Mouse (Mus musculus) erythroblast, embryonic 14.5 days (primary cell): ENCODE measurements around the gene Chpf. TPM values are rescaled to one million over a fixed set of nuclear protein-coding genes. Genes with fewer than 3 reads are reported as not detected.

Experiments
- H3K27me3 ChIP-seq: 2 replicates; pipeline ENCODE4 v1.6.1; 2012; ENCODE audit warnings: inconsistent platforms; ENCODE audit not compliant: control insufficient read depth
- H3K36me3 ChIP-seq: 2 replicates; pipeline ENCODE4 v1.6.1; 2012; ENCODE audit warnings: mild to moderate bottlenecking, inconsistent platforms; ENCODE audit not compliant: control insufficient read depth
- H3K4me1 ChIP-seq: 2 replicates; pipeline ENCODE4 v1.6.1; 2012; ENCODE audit warnings: inconsistent platforms; ENCODE audit not compliant: control insufficient read depth
- H3K4me3 ChIP-seq: replicated peaks from 2 replicates; pipeline ENCODE3; 2012; ENCODE audit warnings: moderate library complexity, mild to moderate bottlenecking, inconsistent platforms
- H3K9me3 ChIP-seq: 2 replicates; pipeline ENCODE4 v1.6.1; 2012; ENCODE audit warnings: low read length, inconsistent platforms, mixed read lengths; ENCODE audit not compliant: control insufficient read depth
- GATA1 ChIP-seq: IDR thresholded peaks from 2 replicates; pipeline ENCODE4 v1.6.1; 2012; ENCODE audit warnings: low read length, inconsistent platforms, mixed read lengths
- TAL1 ChIP-seq: IDR thresholded peaks from 3 replicates; pipeline ENCODE4 v1.6.1; 2012; ENCODE audit warnings: low read length, inconsistent platforms, mixed read lengths
- polyA plus RNA-seq: library from polyadenylated mRNA; stranded (reverse); fragments of >175 nt; gene quantifications from 2 replicates; pipeline ENCODE4 v1.2.3, GENCODE M21; 2012

Gene Chpf
- polyA plus RNA-seq, 1 experiment = 0.30 TPM

DNA sequence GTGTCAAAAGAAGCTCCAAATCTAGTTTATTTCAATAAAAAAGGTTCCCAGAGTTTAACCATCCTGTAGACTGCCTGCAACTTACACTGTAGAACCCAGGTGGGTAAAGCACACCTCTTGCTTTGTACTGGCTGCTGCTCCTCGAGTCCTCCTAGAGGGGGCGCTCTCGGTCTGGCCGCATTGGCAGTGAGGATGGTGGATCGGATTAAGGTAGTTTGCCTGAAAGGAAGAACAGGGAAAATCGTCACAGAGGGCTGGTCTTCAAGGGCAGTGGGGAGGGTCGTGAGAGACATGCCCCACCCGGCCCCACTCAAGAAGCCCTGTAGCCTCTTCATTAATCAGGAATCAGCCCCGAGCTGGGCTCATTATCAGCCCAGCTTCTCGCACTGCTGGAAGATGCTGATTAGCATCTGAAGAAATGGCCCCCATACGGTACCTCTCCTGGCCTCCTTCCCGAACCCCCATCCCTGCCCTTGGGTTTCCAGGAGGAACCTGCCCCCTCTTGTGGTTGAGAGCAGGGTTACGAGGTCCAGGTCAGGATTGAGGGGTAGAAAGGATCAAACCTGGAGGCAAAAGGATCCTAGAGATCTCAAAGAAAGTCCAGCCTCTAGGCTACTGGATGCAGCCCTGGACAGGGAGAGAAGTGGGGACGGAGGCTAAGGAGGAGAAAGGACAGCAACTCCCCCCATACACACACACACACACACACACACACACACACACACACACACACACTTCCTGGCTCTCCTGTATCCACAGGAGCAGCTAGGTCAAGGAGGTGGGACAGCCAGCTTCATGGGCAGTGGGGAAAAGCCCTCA, 22.2 kb downstream of the Chpf start:
- peaks cover 33% of the 10 kb centered on the region for H3K4me1 ChIP-seq

DNA sequence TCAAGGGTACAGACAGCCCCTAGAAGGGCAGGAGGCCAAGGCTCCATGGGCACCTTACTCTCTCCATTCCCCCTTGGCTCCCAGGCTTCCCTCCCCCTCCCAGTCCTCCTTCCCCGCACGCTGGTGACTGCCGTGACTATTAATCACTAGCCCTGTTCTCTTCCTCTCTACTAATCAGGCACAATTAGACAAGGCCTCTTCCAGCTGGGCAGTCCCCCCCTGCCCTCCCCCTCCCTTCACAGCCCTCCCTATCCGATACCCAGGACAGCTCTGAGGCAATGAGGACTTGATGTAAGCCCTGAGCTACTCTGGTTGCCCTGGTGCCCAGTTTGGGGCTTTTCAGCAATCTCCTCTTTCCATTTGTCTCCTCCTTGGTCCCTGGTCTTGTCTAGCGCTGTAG, 23.2 kb downstream of the Chpf start:
- Histone ChIP-seq H3K9me3 (no peaks in the 10 kb centered on the region; the same call in 1 of the 2 replicates), H3K27me3 (peaks cover 98% of the 10 kb centered on the region), H3K4me1 (peaks cover 31% of the 10 kb centered on the region)

More for the DNA sequence above, 22.2 kb downstream of the Chpf start:
- H3K27me3 ChIP-seq = peaks cover 95% of the 10 kb centered on the region
- H3K4me3 ChIP-seq = no peak overlapping the region
- no peak for TF ChIP-seq TAL1
- TF ChIP-seq GATA1 = no peak
- no peaks in the 10 kb centered on the region; the same call in 1 of the 2 replicates for H3K36me3 ChIP-seq
- H3K9me3 ChIP-seq = peaks cover 3% of the 10 kb centered on the region; the same call in 1 of the 2 replicates

DNA sequence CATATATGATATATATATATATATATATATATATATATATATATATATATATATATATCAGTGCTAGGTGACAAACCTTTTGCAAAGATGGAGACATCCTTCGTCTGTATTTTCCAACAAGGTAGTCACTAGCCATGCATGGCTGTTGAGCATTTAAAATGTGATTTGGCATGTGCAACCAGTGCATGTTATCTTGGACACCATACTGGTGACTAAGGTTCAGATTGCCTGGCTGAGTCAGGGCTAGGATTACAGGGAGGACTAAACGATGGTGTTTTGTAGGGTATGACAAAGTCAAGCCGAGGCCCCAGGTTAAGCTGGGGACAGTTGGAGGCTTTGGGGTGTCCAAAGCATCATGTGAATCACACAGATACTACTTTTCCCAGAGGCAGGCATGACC, 23.7 kb downstream of the Chpf start:
- Histone ChIP-seq H3K9me3 (no peaks in the 10 kb centered on the region; the same call in 1 of the 2 replicates), H3K27me3 (peaks cover 99% of the 10 kb centered on the region), H3K4me1 (peaks cover 36% of the 10 kb centered on the region), H3K36me3 (no peaks in the 10 kb centered on the region), H3K4me3 (no peak overlapping the region)
- TF ChIP-seq TAL1 (no peak), GATA1 (no peak)

More for the DNA sequence above, 23.2 kb downstream of the Chpf start:
- H3K36me3 ChIP-seq = no peaks in the 10 kb centered on the region
- no peak overlapping the region for H3K4me3 ChIP-seq
- no peak for TF ChIP-seq GATA1
- TF ChIP-seq TAL1 = no peak

DNA sequence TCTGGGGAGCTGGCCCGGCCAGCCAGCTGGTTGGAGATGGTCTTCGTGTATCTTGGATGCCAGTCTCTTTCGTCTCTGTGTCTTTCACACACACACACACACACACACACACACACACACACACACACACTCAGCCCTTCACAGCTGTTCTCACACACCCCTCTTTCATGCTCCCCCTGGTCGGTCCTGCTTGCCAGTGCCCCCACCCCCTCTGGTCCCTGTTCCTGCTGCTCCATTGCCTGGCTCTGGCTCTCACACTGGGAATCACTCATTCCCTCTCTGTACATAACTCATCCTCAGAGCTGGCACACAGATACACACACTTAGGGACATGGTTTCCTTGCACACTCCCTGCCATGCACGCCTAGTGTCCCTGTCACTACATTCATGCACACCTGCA, 27.2 kb downstream of the Chpf start:
- Histone ChIP-seq H3K4me3 (no peak overlapping the region), H3K36me3 (no peaks in the 10 kb centered on the region), H3K27me3 (peaks cover 100% of the 10 kb centered on the region), H3K9me3 (no peaks in the 10 kb centered on the region; the same call in 1 of the 2 replicates), H3K4me1 (peaks cover 47% of the 10 kb centered on the region)
- TF ChIP-seq TAL1 = no peak
- TF ChIP-seq GATA1 = no peak

DNA sequence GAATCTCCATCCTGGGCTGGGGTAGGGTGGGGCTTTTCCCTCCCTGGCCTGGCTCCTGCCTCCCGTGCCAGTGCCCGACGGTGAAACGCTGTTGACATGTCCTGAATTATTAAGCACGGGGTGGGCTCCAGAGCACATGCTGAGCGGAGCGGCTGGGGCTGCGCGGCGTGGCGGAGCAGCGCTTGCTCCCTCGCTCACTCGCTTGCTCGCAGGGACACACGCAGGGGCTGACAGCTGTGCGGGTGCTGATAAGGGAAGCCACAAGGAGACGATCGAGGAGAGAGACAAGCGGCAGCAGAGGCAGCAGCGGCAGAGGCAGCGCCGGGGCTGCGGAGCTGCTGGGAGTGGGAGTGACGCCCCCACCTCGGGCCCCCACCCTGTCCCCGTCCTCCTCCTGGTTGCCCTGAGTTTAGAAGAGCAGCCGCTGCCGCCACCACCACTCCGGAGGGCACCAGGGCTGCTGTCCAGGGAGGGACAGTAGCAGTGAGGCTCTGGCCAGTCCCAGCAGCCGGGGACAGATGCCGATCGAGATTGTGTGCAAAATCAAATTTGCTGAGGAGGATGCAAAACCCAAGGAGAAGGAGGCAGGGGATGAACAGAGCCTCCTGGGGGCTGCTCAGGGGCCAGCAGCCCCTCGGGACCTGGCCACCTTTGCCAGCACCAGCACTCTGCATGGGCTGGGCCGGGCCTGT, 28.6 kb downstream of the Chpf start, which contains the start of gene Asic4:
TSS of gene Asic4 (plus strand) at position 123 of the 692 bp plus-strand sequence.
- H3K36me3 ChIP-seq = no peaks in the 10 kb centered on the region
- TF ChIP-seq TAL1 (peak; percentile 74), GATA1 (peak; percentile 18; the same call in 1 of the 2 replicates)
- peaks cover 98% of the 10 kb centered on the region for H3K27me3 ChIP-seq
- no peaks in the 10 kb centered on the region; the same call in 1 of the 2 replicates for H3K9me3 ChIP-seq
- peak within 1 kb of the TSS; percentile 36 for H3K4me3 ChIP-seq
- H3K4me1 ChIP-seq = peaks cover 58% of the 10 kb centered on the region

DNA sequence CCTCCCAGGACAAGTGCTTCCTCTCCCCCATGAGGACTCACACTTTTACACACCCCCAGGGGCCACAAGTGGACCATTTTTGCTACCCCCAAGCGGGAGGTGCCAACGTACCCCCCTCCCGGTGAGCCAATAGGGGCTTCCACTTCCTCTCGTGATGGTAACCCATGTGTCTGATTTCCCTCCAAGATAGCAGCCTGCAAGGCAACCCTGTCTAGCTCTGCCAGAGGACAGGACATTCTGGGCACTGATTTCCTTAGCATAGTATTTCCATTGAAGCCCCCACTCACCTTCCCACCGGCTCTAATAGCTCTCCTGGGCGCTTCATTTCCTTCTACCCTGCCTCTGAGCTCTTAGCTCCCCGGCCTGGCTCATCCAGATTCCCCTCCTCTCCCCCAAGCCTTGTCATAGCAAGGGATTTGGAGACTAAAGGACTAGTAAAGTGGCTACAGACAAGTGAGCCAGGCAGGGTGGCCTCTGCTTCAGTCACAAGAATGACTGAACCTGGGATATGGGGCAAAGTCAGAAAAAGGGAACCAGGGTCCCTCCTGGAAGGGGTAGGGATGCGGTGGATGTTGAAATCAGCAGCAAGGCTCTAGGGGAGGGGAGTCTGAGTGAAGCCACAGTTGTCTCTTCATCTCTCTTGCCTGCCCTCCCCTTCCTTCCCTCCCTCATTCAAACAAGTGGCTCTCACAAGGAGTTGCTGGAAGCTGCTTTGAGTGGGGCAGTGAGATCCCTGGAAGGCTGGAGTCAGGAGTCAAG, 29.6 kb downstream of the Chpf start:
- TF ChIP-seq TAL1 (no peak), GATA1 (no peak)
- Histone ChIP-seq H3K27me3 (peaks cover 92% of the 10 kb centered on the region), H3K4me3 (no peak overlapping the region), H3K9me3 (no peaks in the 10 kb centered on the region; the same call in 1 of the 2 replicates), H3K4me1 (peaks cover 67% of the 10 kb centered on the region), H3K36me3 (no peaks in the 10 kb centered on the region)

DNA sequence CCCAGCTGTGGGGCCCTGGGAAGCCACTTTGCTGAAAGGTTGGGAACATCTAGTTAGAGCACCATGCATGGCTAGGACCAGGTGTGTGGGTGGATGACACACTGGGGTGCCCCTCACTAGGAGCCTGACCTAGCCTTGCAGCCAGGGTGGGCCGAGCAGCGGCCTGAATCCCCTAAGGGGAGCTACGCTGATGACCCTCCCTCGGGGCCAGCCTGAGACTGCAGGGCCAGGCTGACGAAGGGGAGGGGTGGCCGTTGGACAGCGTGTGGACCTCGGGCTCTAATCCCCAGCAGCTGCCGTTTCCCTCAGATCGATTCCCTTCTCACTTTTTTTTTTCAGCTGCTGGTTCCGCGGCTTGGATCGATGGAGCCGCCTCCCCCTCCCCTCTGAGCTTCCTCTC, 30.2 kb downstream of the Chpf start:
- Histone ChIP-seq H3K4me1 (peaks cover 72% of the 10 kb centered on the region), H3K27me3 (peaks cover 86% of the 10 kb centered on the region), H3K36me3 (no peaks in the 10 kb centered on the region), H3K4me3 (no peak overlapping the region), H3K9me3 (no peaks in the 10 kb centered on the region; the same call in 1 of the 2 replicates)
- no peak for TF ChIP-seq GATA1
- no peak for TF ChIP-seq TAL1

DNA sequence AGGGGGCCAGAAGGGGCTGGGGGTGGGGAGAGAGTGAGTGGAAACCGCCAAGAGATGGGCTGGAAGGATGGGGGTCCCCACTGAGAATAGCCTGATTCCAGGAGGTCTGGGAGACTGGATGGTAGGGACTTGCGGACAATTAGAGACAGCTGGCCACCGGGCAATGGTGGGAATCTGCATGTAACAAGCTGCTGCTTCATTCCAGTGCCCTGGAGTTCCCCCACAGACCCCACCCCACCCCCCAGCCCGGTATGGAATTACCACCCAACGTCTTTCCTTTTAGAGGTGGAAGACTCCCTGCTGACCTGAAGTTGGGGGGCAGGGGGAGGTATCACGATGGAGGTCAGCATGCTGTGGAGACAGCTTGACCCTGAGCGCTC, 31.1 kb downstream of the Chpf start:
- H3K4me3 ChIP-seq = no peak overlapping the region

More for the DNA sequence above, 31.1 kb downstream of the Chpf start:
- H3K4me1 ChIP-seq = peaks cover 78% of the 10 kb centered on the region
- H3K27me3 ChIP-seq = peaks cover 77% of the 10 kb centered on the region
- TF ChIP-seq TAL1 = no peak
- TF ChIP-seq GATA1 = no peak
- H3K9me3 ChIP-seq = no peaks in the 10 kb centered on the region; the same call in 1 of the 2 replicates
- H3K36me3 ChIP-seq = peaks cover 3% of the 10 kb centered on the region
